Mouse (Mus musculus): ENCODE results near the gene 4931423N10Rik.

4931423N10Rik gene

DNA sequence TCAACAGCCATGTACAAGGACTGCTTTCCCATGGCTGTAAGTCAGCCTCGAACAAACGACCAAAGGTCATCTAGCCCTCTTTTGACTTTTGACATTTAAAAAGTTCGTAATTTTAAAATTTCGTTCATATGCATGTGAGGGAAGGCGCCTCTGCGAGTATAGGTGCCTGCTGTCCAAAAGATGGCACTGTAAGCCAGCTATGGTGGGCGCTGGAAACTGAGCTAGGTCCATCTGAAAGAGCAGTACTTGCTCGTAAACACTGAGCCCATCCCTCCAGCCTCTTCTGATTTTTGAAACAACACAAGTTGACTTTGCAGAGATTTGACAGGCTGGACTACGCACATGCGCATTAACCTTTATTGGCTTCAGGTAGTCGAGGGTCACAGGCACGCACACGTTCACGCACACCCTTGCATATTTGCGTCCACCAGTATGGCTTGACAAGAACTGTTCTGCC, at the start of gene 4931423N10Rik:
Gene 4931423N10Rik, plus strand, starts transcription at position 407 of the 457 bp plus-strand sequence.
- peak; percentile 51 for DNase-seq (ENCODE audit: low read depth)

DNA sequence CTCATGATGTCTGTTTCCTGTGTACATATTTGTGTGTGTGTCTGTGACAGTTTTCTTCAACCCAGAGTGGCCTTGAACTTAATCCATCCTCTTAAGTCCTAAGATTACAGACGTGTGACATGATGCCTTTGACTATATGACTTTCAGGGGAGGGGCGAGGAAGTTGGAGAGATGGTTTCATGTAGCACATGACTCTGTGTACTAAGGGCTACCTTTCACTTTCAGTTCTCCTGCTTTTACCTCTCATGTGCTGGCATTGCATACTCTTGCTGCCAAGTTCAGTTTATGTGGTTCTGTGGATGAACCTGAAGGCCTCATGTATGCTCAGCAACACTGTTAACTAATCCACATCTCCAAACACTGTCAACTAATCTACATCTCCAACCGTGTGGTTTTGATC, 35.0 kb upstream of the 4931423N10Rik start:
- DNase-seq (ENCODE audit: low read depth), result no peak

DNA sequence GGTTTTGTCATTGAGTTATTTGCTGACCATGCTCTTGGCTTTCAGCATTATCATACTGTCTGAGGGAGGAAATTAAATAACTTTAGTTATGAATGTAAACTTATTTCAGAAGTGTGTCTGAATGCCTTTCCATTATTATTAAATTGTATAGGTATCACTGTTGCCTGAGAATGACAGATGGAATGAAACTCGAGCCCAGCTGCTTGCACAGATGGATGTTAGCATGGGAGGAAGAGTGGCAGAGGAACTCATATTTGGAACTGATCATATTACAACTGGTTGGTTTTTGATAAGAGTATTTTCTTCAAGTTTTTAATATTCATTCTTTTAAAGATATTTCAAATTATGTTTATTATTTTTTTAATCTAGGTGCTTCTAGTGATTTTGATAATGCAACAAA, 12.9 kb upstream of the 4931423N10Rik start:
- DNase-seq (ENCODE audit: low read depth), result no peak

DNA sequence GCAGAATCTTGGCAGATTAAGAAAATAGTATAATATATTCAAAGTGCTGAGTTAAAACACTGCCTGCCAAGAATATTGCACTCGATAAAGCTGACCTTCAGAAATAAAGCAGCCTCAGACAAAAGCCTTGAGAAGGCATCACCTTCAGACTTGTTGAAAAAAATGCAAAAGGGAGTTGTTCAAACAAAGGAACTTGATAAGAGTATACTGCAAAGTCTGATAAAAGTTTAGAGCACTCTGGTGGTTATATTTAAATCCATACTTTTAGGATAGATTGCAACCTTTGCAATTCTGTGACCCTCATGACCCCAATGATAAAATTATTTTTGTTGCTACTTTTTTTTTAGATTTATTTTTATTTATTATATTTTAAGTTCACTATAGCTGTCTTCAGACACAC, 6.2 kb upstream of the 4931423N10Rik start:
- DNase-seq (ENCODE audit: low read depth), result no peak

DNA sequence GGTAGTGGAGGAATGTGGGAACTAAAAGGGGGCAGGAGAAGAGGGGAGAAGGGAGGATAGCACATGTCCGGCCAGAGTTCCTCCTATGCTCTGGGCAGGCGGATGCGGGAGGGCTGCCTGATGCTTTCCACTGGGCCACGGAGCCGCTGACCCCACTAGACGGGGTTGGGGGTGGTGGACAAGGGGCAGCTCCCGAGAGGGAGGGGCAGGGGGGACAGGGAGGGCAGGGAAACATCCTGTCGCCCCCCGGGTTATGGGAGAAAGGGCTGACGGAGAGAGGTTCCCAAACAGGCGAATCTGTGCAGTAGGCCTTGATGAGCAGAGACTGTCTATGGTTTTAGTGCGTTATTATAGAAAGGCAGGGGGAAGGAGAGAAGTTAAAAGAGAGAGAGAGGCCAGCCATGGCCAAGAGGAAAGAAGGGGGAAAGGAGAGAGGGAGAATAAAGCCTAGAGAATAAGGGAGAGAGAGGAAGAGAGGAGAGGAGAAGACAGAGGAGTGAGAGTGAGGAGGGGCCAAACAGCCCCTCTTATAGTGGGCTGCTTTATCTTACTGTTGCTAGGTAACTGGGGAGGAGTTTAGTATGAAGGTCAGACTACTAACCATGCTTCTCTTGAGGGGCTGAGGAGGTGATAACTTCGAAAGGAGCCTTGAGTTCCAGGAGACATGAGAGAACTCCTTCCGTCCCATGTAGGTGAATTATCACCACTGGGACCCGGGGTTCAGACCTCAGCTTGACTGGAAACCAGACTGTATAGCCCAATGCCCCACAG, 4.2 kb upstream of the 4931423N10Rik start:
- no peak for DNase-seq (ENCODE audit: low read depth)

DNA sequence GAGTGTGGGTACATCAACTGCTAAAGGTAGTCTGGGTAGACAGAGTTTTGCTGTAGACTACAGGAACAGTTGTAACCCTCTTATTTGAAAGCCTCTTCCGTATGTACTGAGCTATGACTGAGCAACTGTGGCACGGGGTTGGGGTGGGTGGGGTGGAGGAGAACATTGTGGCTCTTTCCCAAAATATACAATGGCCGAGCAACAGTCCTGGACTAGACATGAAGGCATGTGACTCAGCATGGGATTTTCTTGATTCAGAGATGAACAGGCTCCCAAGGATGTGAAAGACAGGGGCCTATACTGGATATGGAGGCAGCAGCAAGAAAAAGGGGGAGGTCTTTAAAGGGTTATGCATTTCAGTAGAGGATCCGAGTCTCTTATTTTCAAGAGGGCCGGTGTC, 6.4 kb downstream of the 4931423N10Rik start:
- DNase-seq (ENCODE audit: low read depth), result peak; percentile 71

DNA sequence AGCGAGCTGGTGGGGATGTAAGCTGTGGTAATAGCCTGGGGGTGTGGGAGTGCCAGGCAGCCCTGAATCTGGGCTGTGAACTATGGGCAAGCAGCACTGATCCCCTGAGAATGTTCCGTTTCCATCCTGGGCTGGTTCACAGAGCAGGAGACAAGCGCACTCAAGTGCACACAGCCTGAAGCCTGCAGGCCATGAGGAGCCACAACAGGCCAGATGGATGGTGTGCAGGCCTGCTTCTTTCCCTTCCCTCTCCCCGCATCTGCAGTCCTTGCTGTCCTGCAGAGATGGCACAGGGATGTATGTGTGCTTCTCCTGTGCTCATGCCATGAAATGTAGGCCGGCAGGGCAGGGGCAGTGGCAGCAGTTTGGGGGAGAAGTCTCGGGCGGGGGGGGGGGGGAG, 17.9 kb downstream of the 4931423N10Rik start:
- DNase-seq (ENCODE audit: low read depth), result no peak

DNA sequence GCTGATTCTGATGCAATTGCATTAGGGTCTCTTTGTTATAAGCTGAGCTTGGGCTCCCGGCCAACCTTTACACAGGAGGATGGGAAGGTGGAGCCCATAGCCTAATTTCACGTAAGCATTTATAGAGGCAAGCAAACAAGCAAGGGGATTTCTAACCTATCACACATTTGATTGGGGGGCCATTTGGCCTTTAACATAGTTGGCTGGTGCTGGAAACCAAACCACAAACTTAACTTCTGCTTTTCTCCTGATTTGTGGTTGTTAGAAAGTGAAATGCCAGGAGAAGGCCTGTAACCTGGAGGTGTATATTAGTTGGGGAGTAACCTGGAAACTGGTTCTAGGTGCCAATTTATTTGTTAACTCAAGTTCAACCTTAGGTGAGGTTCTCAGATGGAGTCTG, 21.2 kb downstream of the 4931423N10Rik start:
- DNase-seq (ENCODE audit: low read depth), result no peak

DNA sequence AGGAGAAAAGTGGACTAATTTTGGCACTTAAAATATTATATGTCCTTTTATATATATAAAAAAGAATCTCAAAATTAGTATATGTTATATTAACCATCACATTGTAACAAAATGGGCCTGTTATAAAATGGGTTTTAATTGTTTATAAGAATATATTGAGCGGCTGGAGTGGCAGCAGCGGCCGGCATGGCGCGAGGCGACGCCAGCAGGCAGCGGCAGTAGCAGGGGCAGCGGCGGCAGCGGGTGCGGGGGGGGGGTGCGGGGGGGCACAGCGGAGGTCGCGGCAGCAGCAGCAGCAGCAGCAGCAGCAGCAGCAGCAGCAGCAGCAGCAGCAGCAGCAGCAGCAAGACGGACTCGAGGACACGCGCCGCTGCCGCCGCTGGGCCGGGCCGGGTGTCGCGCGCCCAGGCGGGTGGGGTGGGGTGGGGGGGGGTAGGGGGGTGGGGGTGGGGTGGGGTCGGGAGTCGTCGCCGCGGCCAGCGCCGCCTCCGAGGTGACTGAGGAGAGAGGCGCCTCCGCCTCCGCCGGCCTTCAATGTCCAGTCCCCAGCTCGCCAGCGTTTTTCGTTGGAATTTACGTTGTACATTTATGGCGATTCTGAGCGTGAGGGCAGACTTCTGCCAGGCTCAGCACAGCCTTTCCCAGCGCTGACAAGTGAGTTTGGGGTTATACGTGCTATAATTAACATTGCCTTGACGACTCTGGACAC, 26.9 kb downstream of the 4931423N10Rik start:
- DNase-seq (ENCODE audit: low read depth), result no peak

DNA sequence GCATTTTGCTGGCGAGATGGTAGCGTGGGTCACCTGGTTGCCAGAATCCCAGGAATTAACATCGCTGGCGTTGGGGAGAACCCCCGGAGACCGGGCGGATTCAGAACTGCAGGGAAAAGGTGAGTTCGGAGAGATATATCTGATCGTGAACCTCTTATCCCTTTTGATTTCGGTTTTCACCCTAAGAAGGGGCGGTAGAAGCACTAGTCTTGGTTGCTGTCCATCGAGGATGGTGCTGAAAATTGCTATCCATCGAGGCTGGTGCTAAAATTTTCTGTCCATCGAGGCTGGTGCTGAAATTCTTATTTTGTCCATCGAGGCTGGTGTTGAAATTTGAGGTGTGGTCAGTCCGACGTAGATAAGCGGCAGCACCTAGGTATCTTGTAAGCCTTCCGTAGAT, 83.7 kb downstream of the 4931423N10Rik start:
- peak; percentile 64 for DNase-seq (ENCODE audit: low read depth)

DNA sequence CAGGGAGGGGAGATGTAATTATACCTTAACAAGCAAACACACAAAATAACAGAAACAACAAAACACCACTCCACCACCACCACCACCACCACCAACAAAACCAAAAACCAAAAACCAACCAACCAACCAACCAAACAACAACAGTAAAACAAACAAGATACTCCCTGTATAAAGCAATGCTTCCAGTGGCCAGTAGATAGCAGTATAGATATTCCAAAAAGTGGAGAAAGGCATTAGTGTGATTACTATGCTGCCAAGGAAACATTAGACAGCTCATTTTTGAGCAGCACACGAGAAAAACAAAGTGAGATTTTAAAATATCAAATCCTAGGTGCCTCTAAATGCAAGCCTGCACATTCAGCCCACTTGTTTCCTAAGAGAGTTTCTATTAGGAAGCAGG, 107.6 kb downstream of the 4931423N10Rik start:
- peak; percentile 22 for DNase-seq (ENCODE audit: low read depth)
